Mouse (Mus musculus) mature B cell (primary cell): ENCODE data around the gene Cwc25.
"Not testable (repeated sequence)": the region's sequence is repeated elsewhere in the genome, so short reads cannot be mapped to it uniquely, and the experiment has no call there.

Source experiments
- in situ Hi-C: fragments of 300-500 bp; cut with MboI; formaldehyde crosslinking; loops from 2 replicates; pipeline ENCODE4 v1.14.3; 2019

Gene Cwc25

DNA sequence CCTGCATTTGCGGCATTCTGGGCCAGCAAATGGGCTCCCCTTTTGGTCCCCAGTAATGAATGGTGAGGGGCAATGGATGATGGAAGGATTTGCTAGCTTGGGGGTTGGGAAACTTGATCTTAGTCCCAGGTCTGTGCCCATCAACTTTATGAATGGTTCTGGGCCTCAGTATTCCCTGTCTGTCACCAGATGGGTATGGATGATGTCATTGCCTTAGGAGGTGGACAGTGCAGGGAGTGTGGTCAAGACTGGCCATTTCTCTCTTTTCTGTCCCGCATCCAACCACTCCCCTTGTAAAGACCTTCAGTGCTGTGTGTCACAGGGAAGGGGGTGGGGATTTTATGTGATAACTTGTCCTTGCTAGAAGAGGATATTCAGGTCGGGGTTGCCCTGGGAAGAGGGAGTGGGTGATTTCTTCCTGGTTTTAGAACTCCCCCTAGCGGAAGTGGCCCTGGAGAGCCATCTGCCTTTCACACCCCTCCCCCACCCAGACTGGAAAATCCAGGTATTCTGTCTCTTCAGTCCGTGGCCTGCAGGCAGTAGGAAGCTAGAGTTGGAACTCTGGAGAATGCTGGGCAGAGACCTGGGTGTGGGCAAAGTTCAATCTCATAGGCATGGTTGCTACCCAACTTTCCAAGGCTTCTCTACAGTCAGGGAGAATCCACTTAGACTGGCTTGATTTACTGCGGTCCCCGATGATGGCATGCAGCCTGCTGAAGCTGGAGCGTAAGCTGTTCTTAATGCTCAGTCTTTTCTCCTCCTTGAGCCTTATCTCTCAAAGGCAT lies 35.2 kb upstream of the Cwc25 start:
- in situ Hi-C loops: no loop called here

DNA sequence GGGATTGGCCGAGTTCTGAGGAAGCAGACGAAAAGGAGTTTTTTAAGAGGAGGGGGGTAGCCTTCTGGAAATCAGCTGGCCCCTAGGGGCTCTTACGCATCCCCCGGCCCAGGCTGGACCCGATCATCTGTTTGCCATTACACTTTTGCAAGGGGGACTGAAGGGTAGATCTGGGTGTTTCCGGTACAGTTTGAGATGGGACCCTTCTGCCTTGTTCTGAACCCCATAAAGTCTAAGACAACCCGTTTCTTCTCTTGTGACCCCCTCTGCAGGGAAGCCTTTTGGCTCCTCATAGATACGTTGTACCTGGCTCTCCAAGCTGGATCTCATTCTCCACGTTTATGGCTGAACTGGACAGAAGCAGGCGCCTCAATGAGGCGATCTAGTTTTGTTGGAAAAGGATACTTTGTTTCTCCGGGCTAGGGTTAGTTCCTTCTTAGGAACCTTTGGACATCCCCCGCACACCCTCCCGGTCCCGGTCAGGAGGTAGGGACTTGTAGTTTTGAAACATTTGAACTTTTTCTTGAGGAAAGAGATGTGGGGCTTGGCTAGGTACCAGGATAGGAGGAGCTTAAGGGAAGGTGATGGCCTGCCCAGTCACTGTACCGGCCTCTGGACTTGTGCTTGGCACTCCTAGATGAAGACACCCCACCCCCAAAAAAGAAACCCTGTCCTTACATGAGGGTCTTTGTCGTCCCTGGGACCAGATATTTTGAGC lies 34.5 kb upstream of the Cwc25 start:
- in situ Hi-C loops: no loop called here

DNA sequence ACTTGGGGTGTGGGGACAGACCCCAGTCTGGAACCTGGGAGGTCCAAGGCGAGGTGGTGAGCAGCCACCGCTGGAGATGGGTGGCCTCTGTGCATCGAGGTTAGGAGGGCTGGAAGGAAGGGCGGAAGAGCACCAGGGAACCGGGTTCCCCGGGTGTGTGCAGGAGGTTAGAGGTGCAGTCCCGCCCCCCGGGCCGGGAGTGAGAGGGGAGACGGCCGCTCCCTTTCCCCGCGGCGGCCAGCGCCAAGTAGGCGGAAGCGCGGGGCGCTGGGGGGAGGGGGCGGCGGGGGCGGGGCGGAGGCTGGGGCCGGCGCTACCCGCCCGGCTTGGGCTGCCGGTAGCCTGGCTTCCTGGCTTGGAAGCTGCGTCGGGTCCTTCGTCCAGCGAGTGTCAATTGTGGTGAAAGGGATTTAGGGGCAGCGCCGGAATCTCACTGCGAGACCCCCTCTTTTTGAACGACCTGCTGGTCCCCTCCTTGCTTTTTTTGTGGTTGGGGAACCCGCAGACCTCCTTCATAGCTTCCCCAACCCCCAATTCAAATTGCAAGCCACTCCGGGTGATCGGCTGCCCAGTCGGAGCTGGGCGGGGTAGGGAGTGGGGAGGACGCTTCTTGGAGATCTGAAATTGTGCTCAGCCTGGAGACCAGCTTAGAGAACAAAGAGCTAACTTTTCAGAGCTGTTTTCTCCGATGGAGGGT lies 33.8 kb upstream of the Cwc25 start:
- in situ Hi-C loops: loop anchor here (5.0 kb wide), 2 partner anchors 82 to 187 kb away; partner anchors contain the start of genes Fbxo47 and Plxdc1

DNA sequence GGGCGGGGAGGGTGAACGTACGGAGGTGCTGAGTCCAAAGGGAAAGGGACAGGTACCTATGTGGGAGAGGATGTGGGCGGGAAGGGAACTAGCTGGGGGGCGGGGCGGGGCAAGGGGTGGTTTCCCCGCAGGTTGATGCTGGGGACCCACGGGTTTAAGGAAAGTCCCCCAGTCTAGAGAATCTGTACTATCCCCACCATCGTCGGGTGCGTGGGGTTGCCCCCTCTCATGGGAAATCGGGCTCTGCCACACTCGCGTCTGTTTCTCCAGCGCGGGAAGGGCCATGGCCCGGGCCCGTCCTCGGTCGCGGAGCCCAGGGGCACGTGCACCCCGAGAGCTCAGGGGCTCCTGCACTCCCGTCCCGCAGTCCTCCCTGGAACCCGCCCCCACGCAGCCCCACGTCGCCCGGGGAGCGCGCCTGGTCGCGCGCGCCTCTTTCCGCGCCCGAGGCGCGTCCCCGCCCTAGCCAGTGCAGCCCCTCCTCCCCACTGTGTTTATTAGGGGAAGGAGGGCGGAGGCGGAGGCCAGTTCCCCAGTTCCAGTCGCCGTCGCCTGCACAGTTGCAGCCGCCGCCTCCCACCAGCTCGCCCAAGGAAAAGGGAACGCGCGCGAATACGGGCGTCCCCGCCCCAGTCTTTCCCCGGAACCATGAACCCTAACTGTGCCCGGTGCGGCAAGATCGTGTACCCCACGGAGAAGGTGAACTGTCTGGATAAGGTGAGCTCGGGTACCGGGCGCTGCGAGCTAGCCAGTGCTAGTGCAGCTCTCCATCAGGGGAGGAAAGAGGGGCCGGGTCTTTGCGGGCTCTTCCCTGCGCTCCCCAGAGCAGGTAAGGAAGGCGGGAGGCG lies 33.0 kb upstream of the Cwc25 start:
- in situ Hi-C loops: loop anchor here (5.0 kb wide), 2 partner anchors 83 to 188 kb away; partner anchors contain the start of genes Fbxo47 and Plxdc1

DNA sequence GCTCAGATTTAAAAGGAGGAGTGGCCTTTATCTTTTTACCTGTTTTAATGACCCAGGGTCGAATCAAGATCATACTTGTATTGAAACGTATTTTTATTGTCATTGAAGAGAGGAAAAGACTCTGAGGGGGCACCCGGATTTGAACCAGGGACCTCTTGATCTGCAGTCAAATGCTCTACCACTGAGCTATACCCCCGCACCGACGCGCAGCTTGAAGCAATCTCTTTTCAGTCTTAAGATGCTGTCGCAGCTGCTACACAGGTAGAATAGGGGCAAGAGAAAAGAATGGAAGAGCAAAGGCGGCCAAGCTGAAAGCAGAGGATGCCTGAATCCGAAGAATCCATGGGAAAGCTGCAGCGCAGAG lies 32.4 kb upstream of the Cwc25 start, which contains the start of gene Lasp1:
Lasp1 (plus strand) TSS at position 219 of the 364 bp plus-strand sequence.
- in situ Hi-C loops: loop anchor here (5.0 kb wide), 2 partner anchors 84 to 189 kb away; partner anchors contain the start of genes Fbxo47 and Plxdc1

DNA sequence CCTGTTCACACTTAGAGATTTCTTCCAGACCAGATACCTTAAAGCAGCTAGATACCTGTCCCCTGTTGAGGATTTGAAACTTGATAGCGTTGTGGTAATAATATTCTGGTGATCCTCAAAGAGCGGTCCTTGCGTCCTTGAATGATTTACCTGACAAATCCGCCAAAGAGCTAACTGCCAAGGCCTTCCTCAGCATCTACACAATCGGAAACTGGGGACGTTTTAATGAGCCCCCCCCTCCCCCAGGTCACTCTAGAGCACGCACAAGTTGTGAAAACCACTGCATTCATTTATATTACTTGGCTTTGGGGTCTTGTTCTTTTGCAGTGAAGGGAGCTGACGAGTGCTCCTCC lies 31.7 kb upstream of the Cwc25 start:
- in situ Hi-C loops: loop anchor here (5.0 kb wide), 2 partner anchors 84 to 189 kb away; partner anchors contain the start of genes Fbxo47 and Plxdc1

DNA sequence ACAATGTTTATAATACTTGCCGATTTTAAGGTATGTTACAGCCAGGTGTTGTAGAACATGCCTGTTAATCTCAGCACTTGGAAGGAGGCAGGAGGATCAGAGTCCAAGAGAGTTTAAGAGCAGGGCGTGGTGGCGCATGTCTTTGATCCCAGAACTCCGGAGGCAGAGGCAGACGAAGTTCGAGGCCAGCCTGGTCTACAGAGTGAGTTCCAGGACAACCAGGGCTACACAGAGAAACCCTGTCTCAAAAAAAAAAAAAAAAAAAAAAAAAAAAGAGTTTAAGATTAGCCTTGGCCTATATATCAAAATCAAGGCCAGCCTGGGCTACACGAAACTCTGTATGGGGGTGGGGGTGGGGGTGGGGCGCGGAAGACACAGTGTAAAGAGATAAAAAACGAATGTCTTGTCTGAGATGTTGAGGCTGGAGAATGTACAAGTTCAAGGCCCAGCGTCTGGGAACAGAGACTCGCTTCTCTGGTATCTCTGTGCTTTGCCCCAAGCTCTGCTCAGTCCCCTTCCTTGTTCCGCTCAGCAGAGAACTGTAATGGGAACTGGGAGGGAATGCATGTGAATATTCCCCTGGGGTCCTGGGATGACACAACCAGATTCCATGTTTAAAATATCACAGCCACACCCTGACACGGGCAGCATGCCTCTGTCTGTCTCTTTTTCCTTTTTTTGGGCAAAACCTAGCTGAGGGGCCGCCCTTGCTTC lies 31.2 kb upstream of the Cwc25 start:
- in situ Hi-C loops: loop anchor here (5.0 kb wide), 2 partner anchors 85 to 190 kb away; partner anchors contain the start of genes Fbxo47 and Plxdc1

DNA sequence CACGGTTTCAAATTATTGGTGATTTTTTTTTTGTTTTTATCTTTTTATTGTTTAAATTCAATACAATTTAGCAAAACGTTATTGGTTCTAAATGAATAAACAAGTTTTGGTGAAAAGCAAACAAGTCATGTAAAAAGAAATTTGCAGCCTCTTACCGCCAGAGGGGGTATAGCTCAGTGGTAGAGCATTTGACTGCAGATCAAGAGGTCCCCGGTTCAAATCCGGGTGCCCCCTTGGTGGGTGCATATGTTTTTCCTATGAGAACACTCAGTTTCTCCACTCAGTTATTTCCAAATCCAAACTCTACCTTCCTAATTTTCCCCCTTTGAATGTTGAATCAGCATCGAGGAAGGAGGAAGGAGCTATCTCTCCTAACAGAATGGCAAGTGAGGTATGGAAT lies 30.6 kb upstream of the Cwc25 start:
- in situ Hi-C loops: loop anchor here (5.0 kb wide), 2 partner anchors 85 to 190 kb away; partner anchors contain the start of genes Fbxo47 and Plxdc1

DNA sequence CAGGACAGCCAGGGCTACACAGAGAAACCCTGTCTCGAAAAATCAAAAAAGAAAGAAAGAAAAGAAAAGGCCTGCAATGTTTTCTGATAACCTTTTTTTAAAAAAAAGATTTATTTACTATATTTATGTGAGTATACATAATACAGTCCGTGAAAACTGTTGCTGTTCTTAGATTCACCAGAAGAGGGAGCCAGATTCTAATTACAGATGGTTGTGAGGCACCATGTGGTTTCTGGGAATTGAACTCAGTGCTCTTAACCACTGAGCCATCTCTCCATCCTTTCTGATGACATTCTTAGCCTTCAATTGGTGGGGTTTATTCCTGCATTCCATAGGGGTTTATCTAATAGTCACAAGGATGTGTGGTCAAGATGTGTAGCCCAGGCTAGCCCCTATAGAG lies 26.8 kb upstream of the Cwc25 start:
- in situ Hi-C loops: no loop called here

DNA sequence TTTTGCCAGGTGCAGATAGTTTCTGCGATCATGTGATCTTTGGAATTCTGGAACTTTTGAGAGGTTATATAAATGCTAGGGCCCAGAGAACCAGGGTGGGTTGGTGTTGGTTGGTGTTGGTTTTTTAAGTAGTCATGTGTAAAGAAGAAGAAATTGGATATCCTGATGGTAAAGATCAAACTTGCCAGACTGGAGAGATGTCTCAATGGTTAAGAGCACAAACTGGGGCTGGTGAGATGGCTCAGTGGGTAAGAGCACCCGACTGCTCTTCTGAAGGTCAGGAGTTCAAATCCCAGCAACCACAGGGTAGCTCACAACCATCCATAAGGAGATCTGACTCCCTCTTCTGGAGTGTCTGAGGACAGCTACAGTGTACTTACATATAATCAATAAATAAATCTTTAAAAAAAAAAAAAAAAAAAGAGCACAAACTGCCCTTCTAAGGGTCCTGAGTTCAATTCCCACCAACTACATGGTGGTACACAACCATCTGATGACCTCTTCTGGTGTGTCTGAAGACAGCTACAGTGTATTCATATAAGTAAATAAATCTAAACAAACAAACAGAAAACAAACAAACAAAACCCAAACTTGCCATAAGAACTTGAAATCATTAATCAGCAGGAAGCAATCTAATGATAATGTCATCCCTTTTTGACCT lies 24.6 kb upstream of the Cwc25 start:
- in situ Hi-C loops: not testable (repeated sequence)

DNA sequence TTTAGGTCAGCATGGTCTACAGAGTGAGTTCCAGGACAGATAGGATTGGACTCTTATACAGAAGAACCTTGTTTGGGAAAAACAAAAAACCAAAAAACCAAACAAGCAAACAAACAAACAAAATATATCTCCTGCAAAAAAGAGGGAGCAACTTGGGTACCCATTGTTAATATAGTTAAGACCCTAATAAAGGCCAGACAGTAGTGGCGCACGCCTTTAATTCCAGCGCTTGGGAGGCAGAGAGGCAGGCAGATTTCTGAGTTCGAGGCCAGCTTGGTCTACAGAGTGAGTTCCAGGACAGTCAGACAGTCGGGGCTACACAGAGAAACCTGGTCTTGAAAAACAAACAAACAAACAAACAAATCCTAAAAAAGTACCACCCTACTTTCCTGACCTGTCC lies 23.4 kb upstream of the Cwc25 start:
- in situ Hi-C loops: no loop called here

DNA sequence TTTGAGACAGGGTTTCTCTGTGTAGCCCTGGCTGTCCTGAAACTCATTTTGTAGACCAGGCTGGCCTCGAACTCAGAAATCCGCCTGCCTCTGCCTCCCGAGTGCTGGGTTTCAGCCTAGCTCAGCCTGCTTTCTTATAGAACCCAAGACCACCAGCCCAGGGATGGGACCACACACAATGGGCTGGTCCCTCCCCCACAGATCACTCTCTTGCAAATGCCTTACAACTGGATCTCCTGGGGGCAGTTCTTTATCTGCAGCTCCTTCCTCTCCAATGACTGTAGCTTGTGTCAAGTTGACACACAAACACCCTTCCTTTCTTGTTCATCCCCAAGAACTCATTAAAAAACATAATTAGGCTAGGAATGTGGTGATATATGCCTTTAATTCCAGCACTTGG lies 21.6 kb upstream of the Cwc25 start:
- in situ Hi-C loops: no loop called here

DNA sequence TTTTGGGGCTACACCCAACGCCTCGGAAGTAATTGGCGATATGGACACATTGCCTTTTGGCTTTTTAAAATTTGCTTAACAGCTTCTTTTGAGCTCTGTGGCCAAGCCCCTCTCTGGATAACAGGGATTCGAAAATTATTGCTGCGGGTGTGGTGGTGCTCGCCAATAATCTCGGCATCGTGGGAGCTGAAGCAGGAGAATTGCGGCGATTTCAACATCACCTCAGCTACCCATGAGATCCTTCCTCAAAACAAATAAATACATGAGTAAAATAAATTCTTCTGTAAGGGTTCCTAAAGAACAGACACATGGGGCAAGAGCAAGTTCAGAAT lies 16.2 kb upstream of the Cwc25 start:
- in situ Hi-C loops: no loop called here

DNA sequence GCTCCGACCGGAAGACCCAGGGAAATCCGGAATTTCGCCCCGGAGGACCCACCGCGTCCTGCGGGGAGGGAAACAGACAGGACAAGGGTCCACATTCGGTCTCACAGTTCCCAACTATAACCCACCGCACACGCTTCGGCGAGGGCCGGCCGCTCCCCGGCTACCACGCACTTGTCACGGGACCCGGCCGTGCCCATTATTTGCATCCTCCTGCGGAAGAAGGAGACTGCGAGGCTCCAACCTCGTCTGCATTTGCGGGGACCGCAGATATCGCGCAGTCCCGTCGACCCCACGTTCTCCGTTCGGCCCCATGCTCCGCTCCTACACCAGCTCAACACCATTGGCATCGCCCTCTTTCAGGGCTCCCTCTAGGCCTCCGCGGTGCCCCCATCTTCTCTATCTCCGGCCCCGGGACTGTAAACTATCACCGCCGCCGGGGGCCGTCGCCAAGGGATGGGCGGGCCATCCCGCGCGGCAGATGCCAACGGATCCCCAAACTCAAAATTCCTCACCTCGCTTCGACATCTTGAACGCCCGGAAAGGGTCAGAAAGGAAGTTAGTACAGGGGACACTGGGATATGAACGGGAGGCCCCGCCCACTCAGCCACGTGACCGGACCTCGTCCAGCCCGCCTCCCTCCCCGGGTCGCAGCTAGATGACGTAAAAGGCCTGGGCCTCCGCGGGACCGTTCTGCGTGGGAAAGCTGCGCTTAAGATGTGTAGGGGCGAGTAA lies 15.6 kb upstream of the Cwc25 start, which contains the start of gene Rpl23:
Rpl23 (minus strand) TSS at position 606 of the 732 bp plus-strand sequence.
- in situ Hi-C loops: no loop called here

DNA sequence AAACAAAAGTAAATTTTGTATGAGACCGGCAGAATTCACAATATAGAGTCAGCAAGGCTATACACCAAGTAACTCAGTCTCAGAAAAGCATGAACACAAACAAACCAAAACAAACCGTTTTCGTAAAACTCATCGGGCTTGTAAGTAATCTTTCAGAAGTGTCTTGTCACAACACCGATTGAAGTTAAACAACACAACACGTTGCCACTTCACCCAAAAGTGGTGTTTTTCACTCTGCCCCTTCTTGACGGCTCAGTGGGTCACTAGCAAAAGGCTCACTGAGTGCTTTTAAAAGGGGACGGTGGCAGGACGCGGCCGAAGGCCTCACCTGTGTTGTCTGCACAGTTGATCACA lies 15.1 kb upstream of the Cwc25 start:
- in situ Hi-C loops: no loop called here

DNA sequence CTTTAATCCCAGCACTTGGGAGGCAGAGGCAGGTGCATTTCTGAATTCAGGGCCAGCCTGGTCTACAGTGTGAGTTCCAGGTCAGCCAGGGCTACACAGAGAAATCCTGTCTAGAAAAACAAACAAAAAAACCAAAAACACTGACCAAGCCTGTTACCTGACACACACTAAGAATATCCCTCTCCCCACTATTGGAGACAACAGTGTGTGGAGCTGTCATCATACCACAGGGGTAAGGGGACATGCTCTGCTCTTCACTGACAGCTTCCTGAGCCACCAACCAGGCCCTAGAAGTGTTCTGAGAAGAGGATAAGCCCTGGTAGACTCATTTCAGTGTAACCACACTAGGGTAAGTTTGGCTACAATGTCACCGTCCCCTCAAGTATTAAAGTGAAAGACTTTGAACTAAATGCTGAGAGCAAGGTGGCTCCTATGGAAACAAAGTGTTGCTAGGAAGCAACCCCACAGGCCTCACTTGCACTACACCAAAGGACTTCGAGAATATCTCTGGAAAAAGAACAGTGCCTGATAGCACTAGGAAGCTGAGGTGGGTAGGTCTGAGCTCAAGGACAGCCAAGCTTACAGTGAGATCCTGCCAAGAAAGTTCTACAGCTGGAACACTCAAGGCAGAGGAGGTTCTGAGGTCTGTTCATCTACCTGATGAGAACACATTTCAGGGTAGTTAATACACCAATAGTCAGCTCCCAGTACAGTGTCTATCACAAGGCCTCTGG lies 13.8 kb upstream of the Cwc25 start:
- in situ Hi-C loops: no loop called here

DNA sequence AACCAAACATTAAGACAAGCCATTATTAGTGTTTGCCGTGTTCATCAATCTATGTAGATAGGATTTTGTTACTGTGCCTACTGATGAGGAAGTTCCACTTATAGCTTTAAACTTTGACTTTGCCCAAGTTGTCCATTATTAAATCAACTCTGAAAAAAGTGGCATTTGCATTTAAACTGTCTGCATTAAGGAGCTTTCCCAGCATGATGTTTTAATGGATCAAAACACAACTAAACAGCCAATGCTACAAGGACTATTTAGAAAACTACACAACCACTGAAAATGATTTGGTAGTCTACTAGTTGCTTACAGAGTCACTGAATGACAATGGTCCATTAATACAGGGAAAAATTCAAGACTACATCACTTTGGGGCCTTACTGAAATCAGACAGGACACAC lies 12.6 kb upstream of the Cwc25 start:
- in situ Hi-C loops: no loop called here

DNA sequence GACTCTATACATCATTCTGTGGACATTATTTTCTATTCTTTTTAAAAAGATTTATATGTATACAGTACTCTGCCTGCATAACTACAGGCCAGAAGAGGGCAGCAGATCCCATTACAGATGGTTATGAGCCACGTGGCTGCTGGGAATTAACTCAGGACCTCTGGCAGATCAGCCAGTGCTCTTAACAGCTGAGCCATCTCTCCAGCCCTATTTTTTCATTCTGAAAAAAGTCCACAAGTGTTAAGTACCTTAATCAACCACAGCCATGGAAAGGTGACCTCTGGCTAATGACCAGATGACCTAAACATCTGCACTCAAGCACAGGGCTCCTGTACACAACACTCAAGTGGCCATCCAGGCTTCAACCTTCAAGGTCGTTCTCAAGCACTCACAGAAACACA lies 10.8 kb upstream of the Cwc25 start:
- in situ Hi-C loops: no loop called here
